In genomic region chr3:65457931-65458330, GRCm38 (mm10) we compare ENCODE assay signal across 21 mouse cellular contexts.
"Had no signal": no experiment of that assay in that cellular context is flagged by ENCODE, and none has a peak within 500 bp of the region (broad histone marks: within the 10 kb centered on the region; RNA-seq: fewer than 3 reads in every experiment).

No protein-coding gene starts in this region.

- H3K4me3 ChIP-seq: liver, embryonic 13.5 days; liver, embryonic 15.5 days; lung, embryonic 15.5 days; midbrain, embryonic 13.5 days; midbrain, embryonic 15.5 days; neural tube, embryonic 12.5 days; stomach, embryonic 15.5 days had no signal

- H3K4me1 ChIP-seq: liver, embryonic 13.5 days; liver, embryonic 15.5 days; midbrain, embryonic 15.5 days had no signal

- DNase-seq: liver, embryonic 13.5 days; liver, postnatal 0 days; lung, adult 2 months; lung, postnatal 14 days; lung, postnatal 36 days; retina, postnatal 1 day; right cerebral cortex, postnatal 14 days; right cerebral cortex, postnatal 4 days; spleen, adult 18-20 months; thymus, adult 2 months; thymus, postnatal 25 days; thymus, postnatal 4 days had no signal

- ATAC-seq: liver, postnatal 0 days; lung, postnatal 0 days; midbrain, embryonic 13.5 days; midbrain, embryonic 15.5 days had no signal

- H3K27ac ChIP-seq: liver, embryonic 13.5 days; liver, embryonic 15.5 days; lung, embryonic 15.5 days; macrophage; midbrain, embryonic 13.5 days; midbrain, embryonic 15.5 days; neural tube, embryonic 12.5 days; stomach, embryonic 15.5 days; stomach, postnatal 0 days had no signal
